Mouse (Mus musculus) midbrain, embryonic 12.5 days (tissue): ENCODE measurements around the gene Lipe. TPM values are rescaled to one million over a fixed set of nuclear protein-coding genes. Genes with fewer than 3 reads are reported as not detected.
"Not testable (repeated sequence)": the region's sequence is repeated elsewhere in the genome, so short reads cannot be mapped to it uniquely, and the experiment has no call there.

ENCODE experiments used
- ATAC-seq: fragments of 200-750 bp; cut with Nextera tagmentation; 2 replicates; pipeline ENCODE4 v1.8.0; 2017; ENCODE audit warnings: low read depth, moderate TSS enrichment, moderate library complexity; ENCODE audit not compliant: low FRiP score
- H3K27ac ChIP-seq: fragments of 300-500 bp; sonication (generic); replicated peaks from 2 replicates; pipeline ENCODE4 v1.5.1; 2016; ENCODE audit warnings: mild to moderate bottlenecking
- H3K27me3 ChIP-seq: fragments of 300-500 bp; sonication (generic); 2 replicates; pipeline ENCODE4 v1.6.1; 2016; ENCODE audit warnings: mild to moderate bottlenecking
- H3K36me3 ChIP-seq: fragments of 300-500 bp; sonication (generic); 2 replicates; pipeline ENCODE4 v1.6.1; 2016
- H3K4me1 ChIP-seq: fragments of 300-500 bp; sonication (generic); 2 replicates; pipeline ENCODE4 v1.6.1; 2016
- H3K4me2 ChIP-seq: fragments of 300-500 bp; sonication (generic); replicated peaks from 2 replicates; pipeline ENCODE4 v1.6.1; 2016; ENCODE audit warnings: mild to moderate bottlenecking, moderate library complexity
- H3K4me3 ChIP-seq: fragments of 300-500 bp; sonication (generic); 2 replicates; pipeline ENCODE4 v1.5.1; 2016; ENCODE audit warnings: mild to moderate bottlenecking
- H3K9ac ChIP-seq: fragments of 300-500 bp; sonication (generic); replicated peaks from 2 replicates; pipeline ENCODE4 v1.6.1; 2016; ENCODE audit warnings: mild to moderate bottlenecking, moderate library complexity
- H3K9me3 ChIP-seq: fragments of 300-500 bp; sonication (generic); 2 replicates; pipeline ENCODE4 v1.6.1; 2016; ENCODE audit warnings: mild to moderate bottlenecking
- WGBS: fragments of 180-500 bp; shearing (Covaris S2); methylation state at CpG from one replicate; pipeline ENCODE4 v1.1.7; 2016; 5-methylcytosine and 5-hydroxymethylcytosine counted together
- polyA plus RNA-seq: library from polyadenylated mRNA; unstranded; fragments of >200 nt; fragmentation: Nextera tagmentation; extraction: Ambion mirVana; gene quantifications from 2 replicates; pipeline ENCODE4 v1.2.1, GENCODE M21; 2016

Lipe gene
- polyA plus RNA-seq, 1 experiment from 2014 or later: 8.5 TPM

DNA sequence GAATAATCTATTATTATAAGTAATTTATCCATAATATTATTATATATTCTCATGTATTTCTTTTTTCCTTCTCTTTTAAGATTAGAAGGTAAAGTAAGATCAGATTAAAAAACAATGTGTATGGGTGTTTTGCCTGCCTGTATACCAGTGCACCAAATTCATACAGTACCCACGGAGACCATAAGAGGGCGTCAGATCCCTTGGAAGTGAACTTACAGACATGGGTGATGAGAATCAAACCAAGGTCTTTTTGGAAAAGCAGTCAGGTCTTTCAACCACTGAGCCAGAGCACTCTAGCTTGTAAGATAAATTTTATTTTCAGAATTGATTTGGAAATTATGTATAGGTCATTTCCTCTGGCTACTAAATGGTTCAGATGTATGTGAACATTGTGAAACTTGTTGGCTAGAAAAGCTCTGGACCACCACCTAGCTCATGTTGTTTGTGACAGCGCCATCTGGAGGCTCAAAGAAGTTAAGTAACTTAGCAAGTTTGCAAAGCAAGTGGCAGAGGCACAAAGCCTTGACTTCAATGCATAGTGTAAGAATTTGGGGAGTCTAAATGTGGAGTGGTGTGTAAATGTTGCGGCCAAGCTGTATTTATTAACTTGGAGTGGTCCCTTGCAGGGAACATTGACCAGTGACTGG is 10.7 kb upstream of the Lipe start:
- Histone ChIP-seq H3K4me3 (no peak overlapping the region), H3K4me2 (no peak overlapping the region), H3K27me3 (no peaks in the 10 kb centered on the region), H3K4me1 (no peaks in the 10 kb centered on the region), H3K27ac (no peak overlapping the region), H3K9me3 (no peaks in the 10 kb centered on the region), H3K36me3 (no peaks in the 10 kb centered on the region), H3K9ac (no peak overlapping the region)
- no peak for ATAC-seq
- 45% methylated on average over 4 of the region's 4 CpGs for WGBS

DNA sequence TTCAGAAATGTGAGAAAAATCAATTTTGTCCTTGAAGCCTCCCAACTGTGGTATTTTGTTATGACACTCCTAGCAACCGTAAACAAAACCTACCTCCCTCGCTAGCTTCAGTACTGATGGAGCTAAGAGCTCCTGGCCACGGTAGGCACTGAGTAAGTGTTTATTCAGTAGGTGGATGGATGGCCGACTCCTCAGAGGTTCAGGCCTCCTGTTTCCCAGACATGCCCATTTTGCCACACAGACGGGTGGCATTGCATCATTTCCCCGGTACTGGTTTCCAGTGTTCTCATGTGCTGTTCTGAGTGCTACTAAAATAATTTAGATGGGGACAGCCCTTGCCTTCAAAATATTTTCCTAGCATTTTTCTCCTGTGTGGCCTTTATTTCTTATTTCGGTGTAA is 8.0 kb upstream of the Lipe start:
- H3K4me1 ChIP-seq: no peaks in the 10 kb centered on the region; the same call in 1 of the 2 replicates
- H3K4me2 ChIP-seq: no peak overlapping the region
- 88% methylated on average over 7 of the region's 7 CpGs for WGBS
- ATAC-seq: no peak
- H3K27me3 ChIP-seq: no peaks in the 10 kb centered on the region
- H3K36me3 ChIP-seq: no peaks in the 10 kb centered on the region
- no peaks in the 10 kb centered on the region for H3K9me3 ChIP-seq
- H3K4me3 ChIP-seq: no peak overlapping the region
- no peak overlapping the region for H3K27ac ChIP-seq
- H3K9ac ChIP-seq: no peak overlapping the region

GRCm38 (mm10) chr7:25402671-25403101 is 4.2 kb upstream of the Lipe start:
- ATAC-seq: no peak

DNA sequence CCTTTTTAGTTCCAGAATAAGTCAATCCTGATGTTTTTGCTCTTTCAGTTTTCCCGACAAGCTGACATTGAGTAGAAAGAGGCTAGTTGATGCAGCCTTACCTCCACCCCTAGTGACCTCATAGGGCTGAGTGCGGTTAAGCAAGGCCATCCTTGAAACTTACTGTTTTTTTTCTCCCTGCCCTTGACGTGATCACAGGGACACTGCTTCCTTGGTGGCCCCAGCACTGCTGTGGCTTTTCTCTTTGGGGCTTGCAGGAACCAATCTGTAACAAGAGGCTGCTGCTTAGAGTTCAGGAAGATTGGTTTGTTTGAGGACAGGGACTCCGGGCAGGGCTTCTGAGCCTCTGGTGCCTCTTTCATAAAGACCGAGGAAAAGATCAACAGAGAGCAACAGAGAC is 3.5 kb upstream of the Lipe start:
- Histone ChIP-seq H3K27ac (no peak overlapping the region), H3K4me1 (no peaks in the 10 kb centered on the region; the same call in 1 of the 2 replicates), H3K36me3 (no peaks in the 10 kb centered on the region), H3K27me3 (no peaks in the 10 kb centered on the region), H3K4me2 (no peak overlapping the region), H3K4me3 (no peak overlapping the region), H3K9ac (no peak overlapping the region), H3K9me3 (no peaks in the 10 kb centered on the region)
- WGBS: 19% methylated on average over 5 of the region's 5 CpGs
- ATAC-seq: no peak

More at GRCm38 (mm10) chr7:25402671-25403101, 4.2 kb upstream of the Lipe start:
- H3K27me3 ChIP-seq: no peaks in the 10 kb centered on the region
- H3K4me1 ChIP-seq: no peaks in the 10 kb centered on the region; the same call in 1 of the 2 replicates
- no peak overlapping the region for H3K4me2 ChIP-seq
- H3K9ac ChIP-seq: no peak overlapping the region
- H3K4me3 ChIP-seq: no peak overlapping the region
- no peaks in the 10 kb centered on the region for H3K36me3 ChIP-seq
- WGBS: 3% methylated on average over 2 of the region's 2 CpGs
- no peaks in the 10 kb centered on the region for H3K9me3 ChIP-seq
- no peak overlapping the region for H3K27ac ChIP-seq

DNA sequence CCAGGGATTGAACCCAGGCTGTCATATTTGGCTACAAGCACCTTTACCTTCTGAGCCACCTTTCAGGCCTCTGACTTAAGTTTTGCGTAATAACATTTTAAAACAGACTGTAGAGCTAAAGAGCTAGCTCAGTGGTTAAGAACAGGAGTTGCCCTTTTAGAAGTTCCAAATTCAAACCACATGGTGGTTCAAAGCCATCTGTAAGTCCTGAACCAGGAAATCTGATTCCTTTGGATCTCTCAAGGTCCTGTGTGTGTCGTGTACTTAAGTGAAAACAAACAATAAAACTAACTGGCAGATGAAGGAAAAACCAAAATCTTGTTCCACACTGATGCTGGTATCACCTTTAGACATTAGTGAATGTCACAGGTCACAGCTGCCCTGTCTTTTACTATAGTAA is 3.0 kb upstream of the Lipe start:
- H3K4me2 ChIP-seq: no peak overlapping the region
- H3K9ac ChIP-seq: no peak overlapping the region
- no peaks in the 10 kb centered on the region for H3K36me3 ChIP-seq
- no peaks in the 10 kb centered on the region for H3K9me3 ChIP-seq
- H3K27me3 ChIP-seq: 0 out of 2 replicates have a peak, but pooled peaks cover 2% of the 10 kb centered on the region
- H3K4me1 ChIP-seq: peaks cover under 1% of the 10 kb centered on the region; the same call in 1 of the 2 replicates
- WGBS: 64% methylated on average over 2 of the region's 2 CpGs
- no peak for ATAC-seq
- no peak overlapping the region for H3K4me3 ChIP-seq
- no peak overlapping the region for H3K27ac ChIP-seq

DNA sequence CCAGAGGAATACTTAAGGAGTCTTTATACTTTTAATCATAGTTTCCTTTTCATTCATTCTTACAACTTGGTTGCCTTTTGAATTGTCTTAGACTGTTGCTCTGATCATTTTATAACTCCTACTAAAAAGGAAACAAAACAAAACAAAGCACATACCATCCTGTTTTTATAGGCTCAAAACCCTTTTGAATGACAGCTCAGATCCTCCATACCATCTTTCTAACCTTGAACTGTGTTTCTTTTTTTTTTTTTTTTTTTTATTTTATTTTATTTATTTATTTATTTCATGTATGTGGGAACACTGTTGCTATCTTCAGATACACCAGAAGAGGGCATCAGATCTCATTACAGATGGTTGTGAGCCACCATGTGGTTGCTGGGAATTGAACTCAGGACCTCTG is 518 bp upstream of the Lipe start:
- not testable (repeated sequence) for H3K4me3 ChIP-seq, H3K4me2 ChIP-seq, H3K9me3 ChIP-seq, H3K9ac ChIP-seq, ATAC-seq, H3K36me3 ChIP-seq, H3K27me3 ChIP-seq, H3K27ac ChIP-seq
- H3K4me1 ChIP-seq: peaks cover 15% of the 10 kb centered on the region

GRCm38 (mm10) chr7:25396621-25397020 is 1.9 kb downstream of the Lipe start:
- H3K9me3 ChIP-seq: no peaks in the 10 kb centered on the region
- 88% methylated on average over 14 of the region's 14 CpGs for WGBS
- peak; percentile 1; the same call in 1 of the 2 replicates for ATAC-seq
- 0 out of 2 replicates have a peak overlapping the region, but pooled peaks have one; percentile 69 for H3K4me3 ChIP-seq
- no peak overlapping the region for H3K9ac ChIP-seq
- H3K4me2 ChIP-seq: peak overlapping the region; percentile 85
- H3K27me3 ChIP-seq: peaks cover 13% of the 10 kb centered on the region; the same call in 1 of the 2 replicates
- no peak overlapping the region for H3K27ac ChIP-seq
- peaks cover 23% of the 10 kb centered on the region for H3K4me1 ChIP-seq
- no peaks in the 10 kb centered on the region for H3K36me3 ChIP-seq

GRCm38 (mm10) chr7:25395558-25396521 is 2.7 kb downstream of the Lipe start:
- Histone ChIP-seq H3K4me1 (peaks cover 26% of the 10 kb centered on the region), H3K36me3 (no peaks in the 10 kb centered on the region), H3K4me3 (peak overlapping the region; percentile 69), H3K9me3 (no peaks in the 10 kb centered on the region), H3K4me2 (peak overlapping the region; percentile 85), H3K27ac (0 out of 2 replicates have a peak overlapping the region, but pooled peaks have one; percentile 16), H3K27me3 (peaks cover 13% of the 10 kb centered on the region; the same call in 1 of the 2 replicates), H3K9ac (peak overlapping the region; percentile 75)
- peak; percentile 97 for ATAC-seq
- 7% methylated on average over 48 of the region's 52 CpGs for WGBS

DNA sequence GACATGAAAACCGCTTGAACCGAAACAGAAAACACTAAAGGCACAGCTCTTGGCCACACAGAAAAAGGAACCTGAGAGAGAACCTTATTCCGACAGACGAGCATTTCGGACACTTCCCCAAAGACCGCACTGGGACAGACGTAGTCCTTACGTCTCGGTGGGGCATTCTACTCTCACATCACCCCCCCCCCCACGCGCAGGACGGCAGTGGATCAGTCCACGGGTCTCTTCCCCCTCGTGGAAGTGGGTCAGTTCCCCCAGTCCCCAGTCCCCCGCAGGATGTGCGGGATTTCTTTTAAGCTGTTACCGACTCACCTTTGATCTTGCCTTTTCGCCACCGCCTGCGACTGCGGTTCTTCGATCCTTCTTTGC is 3.3 kb downstream of the Lipe start:
- Histone ChIP-seq H3K4me1 (peaks cover 30% of the 10 kb centered on the region), H3K36me3 (no peaks in the 10 kb centered on the region), H3K27me3 (peaks cover 13% of the 10 kb centered on the region; the same call in 1 of the 2 replicates), H3K9ac (peak overlapping the region; percentile 75), H3K4me2 (peak overlapping the region; percentile 85), H3K9me3 (no peaks in the 10 kb centered on the region), H3K4me3 (peak overlapping the region; percentile 69), H3K27ac (0 out of 2 replicates have a peak overlapping the region, but pooled peaks have one; percentile 16)
- ATAC-seq: peak; percentile 45
- WGBS: under 1% methylated on average over 22 of the region's 22 CpGs

DNA sequence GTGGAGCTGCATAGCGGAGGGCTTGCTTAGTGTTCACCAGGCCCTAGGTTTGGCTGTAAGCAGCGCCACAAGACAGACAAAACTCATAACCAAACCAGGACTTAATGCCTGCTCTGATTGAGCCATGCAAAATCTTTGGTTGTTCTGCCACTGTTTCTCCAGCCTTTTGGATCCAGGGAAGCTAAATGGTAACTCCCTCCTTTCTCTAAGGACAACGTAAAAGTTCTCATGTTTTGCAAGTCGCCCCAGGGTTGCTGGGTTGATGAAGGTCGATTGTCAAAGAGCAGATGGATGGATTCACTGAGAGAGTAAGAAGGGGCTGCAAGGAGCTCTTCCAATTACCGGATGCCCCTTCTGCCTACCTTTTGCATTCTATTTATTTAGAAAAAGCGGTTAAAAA is 3.8 kb downstream of the Lipe start:
- Histone ChIP-seq H3K4me2 (peak overlapping the region; percentile 85), H3K27ac (no peak overlapping the region), H3K4me3 (peak overlapping the region; percentile 69), H3K9ac (peak overlapping the region; percentile 75), H3K9me3 (no peaks in the 10 kb centered on the region), H3K4me1 (peaks cover 35% of the 10 kb centered on the region), H3K27me3 (peaks cover 13% of the 10 kb centered on the region; the same call in 1 of the 2 replicates), H3K36me3 (no peaks in the 10 kb centered on the region)
- 24% methylated on average over 7 of the region's 7 CpGs for WGBS
- ATAC-seq: no peak

GRCm38 (mm10) chr7:25393451-25394210 is 4.9 kb downstream of the Lipe start:
- Histone ChIP-seq H3K4me3 (no peak overlapping the region), H3K27me3 (peaks cover 13% of the 10 kb centered on the region; the same call in 1 of the 2 replicates), H3K36me3 (no peaks in the 10 kb centered on the region; the same call in 1 of the 2 replicates), H3K4me2 (0 out of 2 replicates have a peak overlapping the region, but pooled peaks have one; percentile 85), H3K27ac (no peak overlapping the region), H3K9ac (0 out of 2 replicates have a peak overlapping the region, but pooled peaks have one; percentile 75), H3K9me3 (no peaks in the 10 kb centered on the region), H3K4me1 (peaks cover 35% of the 10 kb centered on the region)
- no peak for ATAC-seq
- WGBS: 83% methylated on average over 8 of the region's 8 CpGs
